Mouse (Mus musculus): Measurements from ENCODE around the gene Rnf215.
"Not testable (repeated sequence)": the region's sequence is repeated elsewhere in the genome, so short reads cannot be mapped to it uniquely, and the experiment has no call there.

The Rnf215 gene

DNA sequence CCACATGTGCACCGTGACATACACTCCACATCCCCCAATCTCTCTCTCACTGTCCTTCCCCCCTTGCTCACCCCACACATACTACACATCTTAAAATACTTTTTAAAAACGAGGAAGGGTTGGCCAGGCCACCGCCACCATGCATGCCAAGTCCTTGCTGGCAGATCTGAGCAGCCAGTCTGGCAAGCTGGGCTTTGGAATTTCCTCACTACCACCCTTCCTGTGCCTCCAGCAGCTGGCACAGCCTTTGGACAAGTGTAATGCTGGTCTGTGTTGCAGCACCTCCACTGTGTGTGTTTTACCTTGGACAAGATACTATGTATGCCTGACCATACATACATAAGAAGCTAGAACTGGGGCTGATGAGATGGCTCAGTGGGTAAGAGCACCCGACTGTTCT is 21.5 kb upstream of the Rnf215 start:
- no peak for DNase-seq (ENCODE audit: low read depth, low spot score)

DNA sequence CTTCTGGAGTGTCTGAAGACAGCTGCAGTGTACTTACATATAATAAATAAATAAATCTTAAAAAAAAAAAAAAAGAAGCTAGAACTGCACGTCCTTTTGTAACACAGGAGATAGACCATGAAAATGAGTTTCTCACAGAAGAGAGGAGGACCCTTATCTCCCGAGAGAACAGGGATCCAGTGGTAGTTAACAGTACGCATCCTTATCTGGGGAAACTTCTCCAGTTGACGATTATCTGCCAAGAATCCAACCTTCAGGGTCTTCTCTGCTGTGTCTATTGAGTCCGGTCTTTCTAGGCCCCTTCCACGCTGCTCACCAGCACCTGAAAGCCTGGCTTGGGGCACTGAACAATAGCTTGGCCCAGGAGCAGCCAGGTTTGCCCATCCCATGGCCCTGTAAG is 21.0 kb upstream of the Rnf215 start:
- DNase-seq (ENCODE audit: low read depth, low spot score): no peak

DNA sequence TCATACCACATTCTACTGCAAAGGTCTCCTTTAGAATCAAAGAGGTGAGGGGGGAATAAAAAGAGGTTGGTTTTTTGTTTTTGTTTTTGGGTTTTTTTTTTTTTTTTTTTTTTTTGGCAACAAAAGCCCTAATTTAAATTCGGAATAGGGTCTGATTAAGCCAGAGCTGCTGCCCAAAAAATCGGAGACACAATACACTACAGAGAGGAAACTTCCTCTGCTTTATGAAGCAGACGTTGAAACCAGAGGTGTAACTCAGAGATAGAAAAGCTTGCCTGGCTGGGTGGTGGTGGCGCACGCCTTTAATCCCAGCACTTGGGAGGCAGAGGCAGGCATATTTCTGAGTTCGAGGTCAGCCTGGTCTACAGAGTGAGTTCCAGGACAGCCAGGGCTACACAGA is 20.5 kb upstream of the Rnf215 start:
- not testable (repeated sequence) for DNase-seq (ENCODE audit: low read depth, low spot score)

DNA sequence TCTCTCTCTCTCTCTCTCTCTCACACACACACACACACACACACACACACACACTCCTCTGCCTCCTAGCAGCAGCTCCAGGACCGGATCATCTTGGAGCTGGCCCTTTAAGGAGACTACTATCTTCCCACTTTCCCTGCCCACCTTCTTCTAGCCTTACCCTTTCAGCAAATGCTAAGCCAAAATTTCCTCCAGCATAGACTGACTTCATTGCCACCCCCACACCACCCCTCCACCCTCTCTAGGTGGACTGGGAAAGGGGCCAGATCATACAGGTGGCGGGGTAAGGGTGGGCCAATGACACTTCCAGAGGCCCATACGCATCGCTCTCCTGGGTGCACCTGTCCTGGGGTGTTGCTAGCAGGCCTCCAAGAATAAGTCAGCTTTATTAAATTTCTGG is 19.6 kb upstream of the Rnf215 start:
- no peak for DNase-seq (ENCODE audit: low read depth, low spot score)

DNA sequence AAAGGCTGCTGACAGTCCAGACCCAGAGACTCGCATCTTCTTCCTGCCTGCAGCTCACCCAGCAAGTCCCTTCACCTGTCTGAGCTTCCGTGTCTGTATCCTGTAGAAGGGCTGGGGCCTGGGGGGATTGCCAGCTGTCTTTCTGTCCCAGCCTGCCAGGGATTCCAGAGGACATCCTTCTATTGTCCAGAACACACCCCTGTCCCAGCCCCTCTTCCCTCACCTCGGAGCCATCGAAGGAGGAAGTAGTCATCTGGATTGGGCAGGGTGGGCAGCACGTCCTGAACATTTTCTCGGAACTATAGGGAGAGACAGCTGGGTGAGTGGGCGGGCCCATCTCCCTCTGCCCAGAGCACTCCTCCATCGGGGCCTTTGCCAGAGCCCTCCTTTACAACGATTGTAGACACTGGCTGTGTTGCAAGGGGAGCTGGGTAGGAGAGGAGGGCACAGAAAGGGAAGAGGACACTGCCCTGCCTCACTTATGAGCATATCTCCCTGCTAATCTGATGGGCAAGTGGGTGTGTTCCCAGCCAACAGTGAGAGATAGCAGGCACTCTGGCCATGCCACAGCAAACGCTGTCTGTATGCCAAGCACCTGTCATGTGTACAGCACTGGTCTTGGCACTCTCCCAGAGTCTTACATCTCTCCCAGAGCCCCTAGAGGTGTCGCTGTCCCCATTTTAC is 18.4 kb upstream of the Rnf215 start:
- DNase-seq (ENCODE audit: low read depth, low spot score): no peak

DNA sequence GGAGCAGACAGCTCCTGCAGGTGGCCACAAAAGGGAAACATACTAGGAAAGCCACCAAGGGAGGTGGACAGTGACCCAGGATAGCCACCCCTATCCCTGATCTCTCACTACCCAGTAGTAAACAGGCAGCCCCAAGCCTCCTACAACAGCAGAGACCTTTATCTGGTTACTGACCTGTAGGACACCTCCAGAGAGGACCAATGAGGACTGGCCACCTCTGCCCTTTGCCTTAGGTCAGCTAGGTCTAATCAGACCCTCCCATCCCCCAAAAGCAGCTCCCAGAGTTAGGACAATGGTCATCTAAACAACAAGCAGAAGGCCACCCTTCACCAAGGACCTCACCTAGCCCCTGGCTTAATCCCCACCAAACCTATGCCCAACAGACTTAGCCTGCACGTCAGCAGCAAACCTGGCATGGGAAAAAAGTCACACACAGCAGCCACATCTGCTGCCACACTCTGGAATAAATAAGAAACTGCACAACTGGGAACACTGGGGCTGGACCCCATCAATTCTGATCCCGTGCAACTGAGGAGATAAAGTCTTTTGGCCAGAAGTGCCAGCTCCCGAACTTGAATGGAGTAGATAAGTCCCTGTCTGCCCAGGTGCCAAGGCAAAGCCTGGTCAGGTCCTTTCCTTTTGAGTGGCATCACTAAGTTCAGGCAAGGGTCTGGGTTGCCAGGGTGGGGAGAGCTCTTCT is 17.5 kb upstream of the Rnf215 start:
- DNase-seq (ENCODE audit: low read depth, low spot score): no peak

DNA sequence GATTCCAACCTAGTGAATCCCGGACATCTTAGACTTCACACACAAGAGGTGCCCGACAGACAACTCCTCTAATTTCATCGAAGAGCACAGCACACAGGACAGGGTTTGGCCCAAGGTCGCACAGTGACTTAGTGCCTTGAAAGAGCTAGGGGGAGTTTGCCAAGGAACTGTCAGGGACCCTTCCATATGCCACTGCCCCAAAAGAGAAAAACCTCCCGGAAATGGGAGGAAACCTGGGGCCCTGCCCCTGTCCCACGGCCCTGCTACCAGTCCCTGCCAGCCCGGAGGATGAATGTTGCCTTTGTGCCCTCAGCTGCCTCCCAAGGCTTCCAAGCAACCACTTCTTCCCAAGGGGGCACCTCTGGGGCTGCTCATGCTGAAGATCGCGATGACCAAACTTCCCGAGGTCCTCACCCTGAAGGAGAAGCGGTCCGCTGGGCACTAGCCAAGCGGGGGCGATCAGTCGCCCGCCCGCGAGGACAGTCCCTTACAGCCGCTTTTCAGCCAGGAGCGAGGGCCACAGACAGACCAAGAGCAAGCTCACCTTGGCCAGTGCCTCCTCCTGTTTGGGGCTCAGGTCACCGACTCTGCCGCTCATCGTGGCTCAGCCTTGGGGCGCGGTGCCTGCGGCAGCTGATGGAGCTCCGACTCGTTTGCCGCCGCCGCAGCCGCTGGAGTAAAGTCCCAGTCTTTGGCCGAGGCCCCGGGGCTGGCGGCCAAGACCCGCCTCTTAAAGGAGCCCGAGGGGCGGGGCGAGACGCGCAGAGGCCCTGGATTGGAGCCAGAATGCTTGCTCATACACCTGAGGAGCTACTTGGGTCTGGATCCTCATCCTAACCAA is 16.7 kb upstream of the Rnf215 start:
- DNase-seq (ENCODE audit: low read depth, low spot score): no peak

DNA sequence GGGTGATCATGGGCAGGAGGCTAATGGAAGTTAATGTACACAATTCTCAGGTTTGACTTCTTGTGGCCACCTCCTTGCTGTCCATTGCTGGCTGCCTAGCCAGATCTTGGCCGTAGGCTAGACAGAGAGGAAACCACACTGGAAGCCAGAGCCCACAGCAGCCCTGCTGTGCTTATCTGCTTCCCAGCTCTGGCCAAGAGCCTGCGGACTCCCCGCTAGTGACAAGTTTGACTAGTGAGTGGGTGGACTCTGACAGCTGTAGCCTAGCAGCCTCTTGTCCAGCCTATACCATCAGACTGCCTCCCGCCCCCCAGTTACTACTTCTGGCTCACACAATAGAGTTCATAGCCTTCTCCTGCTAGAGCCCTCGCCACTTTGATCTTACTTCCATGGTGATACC is 15.4 kb upstream of the Rnf215 start:
- DNase-seq (ENCODE audit: low read depth, low spot score): no peak

DNA sequence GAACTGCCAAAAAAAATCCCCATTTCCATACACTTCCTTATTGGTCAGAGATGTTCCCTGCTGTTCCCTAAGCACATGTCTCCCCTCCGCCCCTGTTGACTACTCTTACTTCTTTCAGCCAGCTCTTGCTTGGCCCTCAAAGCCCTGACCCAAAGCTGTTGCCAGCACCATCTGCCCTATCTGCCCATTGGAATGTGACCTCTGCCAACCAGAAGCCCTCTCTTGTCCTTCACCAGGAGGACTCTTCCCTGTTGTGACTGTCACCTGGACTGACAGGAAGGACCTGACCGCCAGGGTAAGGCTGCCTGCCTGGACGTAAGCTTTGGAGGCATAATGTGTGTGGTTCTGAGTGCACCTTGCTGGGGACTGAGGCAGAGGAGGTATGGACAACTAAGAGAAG is 13.3 kb upstream of the Rnf215 start:
- DNase-seq (ENCODE audit: low read depth, low spot score): no peak

DNA sequence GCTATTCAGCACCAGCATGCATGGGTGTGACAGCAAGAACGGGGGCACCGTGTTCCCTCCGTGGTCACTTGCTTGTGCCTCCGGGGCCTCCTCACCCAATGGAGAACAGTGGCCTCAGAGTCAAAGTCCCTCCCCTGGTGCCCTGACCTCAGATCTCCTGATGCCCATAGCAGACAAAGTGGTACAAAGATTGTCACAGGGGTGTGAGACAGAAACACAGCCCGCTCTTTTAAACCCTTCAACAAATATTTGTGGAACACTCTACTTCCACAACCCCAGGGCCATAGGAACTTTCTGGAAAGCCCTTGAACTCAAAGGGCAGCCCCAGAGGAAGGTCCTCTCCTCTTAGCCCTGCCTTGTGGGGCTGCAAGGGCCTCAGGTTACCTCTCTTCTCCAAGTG is 12.8 kb upstream of the Rnf215 start:
- no peak for DNase-seq (ENCODE audit: low read depth, low spot score)

DNA sequence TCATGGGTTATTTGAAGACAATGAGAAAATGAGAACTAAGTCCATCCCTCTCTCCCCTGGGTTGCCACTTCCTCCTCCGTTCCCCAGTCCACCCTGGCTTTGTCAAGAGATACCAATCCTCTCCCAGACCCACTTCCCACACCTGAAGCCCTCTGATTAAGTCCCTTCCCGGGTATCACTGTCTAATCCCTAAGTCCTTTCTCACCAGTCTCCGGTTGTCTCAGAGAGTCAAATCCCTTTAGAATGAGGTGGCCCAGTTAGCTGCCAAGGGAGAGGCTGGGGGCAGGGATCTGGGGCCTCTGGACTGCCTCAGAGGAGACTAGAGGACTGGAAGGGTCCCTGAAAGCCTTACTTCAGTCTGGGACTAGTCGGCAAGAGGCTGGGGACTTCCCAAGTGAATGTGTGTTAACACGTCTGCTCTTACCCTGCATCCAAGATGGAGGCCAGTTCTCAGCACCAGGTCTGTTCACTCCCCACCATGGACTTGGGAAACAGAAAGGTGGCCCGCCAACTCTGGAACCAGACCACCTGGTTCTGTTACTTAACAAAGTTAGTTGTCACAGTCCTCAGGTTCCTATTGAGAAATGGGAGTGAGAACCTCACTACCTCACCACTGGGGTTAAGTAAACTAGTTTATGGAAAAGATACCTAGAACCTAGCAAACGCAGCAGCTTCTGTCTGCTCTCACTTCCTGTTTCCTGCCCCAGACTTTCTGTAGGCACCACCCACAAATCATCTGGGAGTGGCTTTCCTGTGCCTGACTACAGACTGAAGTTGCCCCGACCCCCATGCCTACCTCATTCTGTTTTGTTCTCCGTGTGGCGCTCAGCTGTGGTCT is 12.0 kb upstream of the Rnf215 start, which contains the start of gene Sec14l2:
Sec14l2 (minus strand) TSS at position 674 of the 838 bp plus-strand sequence.
- DNase-seq (ENCODE audit: low read depth, low spot score): no peak

DNA sequence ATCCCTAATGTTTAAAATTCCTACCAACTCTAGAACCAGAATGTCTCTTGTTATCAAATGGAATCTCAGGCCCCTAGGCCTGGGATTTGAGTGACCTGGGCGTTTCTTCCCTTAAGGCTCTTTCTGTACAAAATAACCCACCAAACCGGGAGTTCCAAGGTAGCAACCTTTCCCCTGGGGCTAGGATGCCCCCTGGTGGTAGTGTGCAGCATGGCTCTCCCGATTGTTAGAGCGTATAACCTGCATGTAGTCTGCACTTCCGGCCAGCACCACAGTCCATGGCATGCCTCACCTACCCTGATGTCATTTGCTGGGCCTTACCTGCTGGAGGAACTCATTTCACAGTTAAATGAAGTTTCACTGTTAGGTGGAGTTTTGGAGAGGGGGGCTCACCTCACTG is 11.1 kb upstream of the Rnf215 start:
- no peak for DNase-seq (ENCODE audit: low read depth, low spot score)

DNA sequence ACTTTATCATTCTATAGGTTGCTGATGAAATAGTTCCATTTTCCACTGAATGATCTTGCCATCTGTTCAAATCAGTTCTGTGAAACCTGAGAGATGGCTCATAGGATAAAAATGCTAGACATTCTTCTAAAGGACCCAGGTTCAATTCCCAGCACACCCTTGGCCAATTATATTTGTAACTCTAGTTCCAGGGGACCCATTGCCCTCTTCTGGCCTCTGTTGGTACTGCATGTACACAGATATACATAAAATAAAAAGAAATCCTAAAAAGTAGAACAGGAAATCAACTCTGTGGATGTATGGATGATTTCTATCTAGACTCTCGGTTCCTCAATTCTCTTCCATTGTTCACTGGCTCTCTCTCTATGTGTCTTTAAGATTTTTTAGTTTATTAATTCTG is 7.9 kb upstream of the Rnf215 start:
- DNase-seq (ENCODE audit: low read depth, low spot score): no peak

DNA sequence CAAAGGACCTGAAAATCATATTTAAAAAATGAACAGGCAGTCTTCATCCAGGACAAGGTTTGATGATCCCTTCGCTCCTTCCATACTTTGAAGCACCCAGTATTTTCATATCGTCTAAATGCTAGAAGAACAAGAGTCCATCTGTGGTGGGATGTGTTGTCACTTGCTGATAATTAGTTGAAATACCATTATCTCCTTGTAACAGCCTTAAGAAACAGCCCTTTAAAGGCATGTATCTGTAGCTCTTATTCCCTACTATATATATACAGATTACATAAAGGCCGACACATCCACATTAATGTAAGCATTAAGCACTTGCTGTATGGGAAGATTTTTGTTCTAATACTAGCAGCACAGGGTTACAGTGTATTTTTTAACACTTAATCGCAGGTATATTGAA is 6.5 kb upstream of the Rnf215 start:
- DNase-seq (ENCODE audit: low read depth, low spot score): not testable (repeated sequence)

DNA sequence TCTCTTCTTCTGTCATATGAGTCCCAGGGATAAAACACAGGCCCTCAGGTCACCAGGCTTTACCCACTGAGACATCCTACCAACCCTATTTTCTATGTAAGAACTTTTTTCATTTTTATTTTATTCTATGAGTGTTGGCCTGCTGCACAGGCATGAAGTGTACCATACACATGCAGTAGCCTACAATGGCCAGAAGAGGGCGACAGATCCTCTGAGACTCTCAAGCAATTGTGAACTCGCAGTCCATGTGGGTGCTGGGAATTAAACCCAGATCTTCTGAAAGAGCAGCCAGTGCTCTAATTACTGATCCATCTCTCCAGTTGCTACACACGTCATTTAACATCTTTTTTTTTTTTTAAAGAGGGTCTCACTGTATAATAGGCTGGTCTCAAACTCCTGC is 1.6 kb upstream of the Rnf215 start:
- no peak for DNase-seq (ENCODE audit: low read depth, low spot score)

DNA sequence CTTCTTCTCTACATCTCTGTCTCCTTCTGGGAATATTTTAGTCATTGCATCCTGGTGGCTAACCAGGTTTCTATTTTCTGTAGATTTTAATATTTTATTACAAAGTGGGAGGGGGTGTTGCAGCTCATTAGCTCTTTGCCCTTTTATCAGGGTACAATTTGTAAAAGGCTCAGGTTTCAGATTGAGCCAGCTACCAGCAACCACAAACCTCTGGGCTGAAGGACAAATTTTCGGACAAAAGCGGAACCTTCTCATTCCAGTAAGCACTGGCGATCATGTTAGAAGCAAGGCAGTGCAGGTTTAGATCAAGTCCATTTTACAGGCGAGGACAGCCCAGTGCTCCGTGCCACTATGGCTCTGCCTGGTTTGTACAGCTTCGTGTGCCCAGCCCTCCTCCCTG is 602 bp upstream of the Rnf215 start:
- no peak for DNase-seq (ENCODE audit: low read depth, low spot score)

DNA sequence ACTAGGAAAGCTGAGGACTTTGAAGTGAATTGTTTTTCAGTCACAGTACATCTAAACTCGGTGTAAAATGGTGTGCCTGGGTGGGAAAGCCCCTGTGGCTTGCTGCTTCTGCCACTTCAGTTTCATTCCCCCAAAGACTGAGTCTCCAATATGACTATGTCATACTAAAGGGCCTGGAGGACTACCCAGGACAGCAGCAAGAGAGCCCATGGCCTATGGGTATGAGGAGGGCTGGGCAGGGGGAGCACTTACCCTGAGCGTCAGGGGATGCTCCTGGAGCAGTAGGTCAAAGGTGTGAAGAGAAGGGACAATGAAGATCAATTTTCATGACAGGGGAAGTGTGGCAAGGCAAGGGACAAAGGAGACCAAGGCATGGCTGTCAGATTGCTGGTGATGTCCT is 4.0 kb downstream of the Rnf215 start:
- DNase-seq (ENCODE audit: low read depth, low spot score): no peak

DNA sequence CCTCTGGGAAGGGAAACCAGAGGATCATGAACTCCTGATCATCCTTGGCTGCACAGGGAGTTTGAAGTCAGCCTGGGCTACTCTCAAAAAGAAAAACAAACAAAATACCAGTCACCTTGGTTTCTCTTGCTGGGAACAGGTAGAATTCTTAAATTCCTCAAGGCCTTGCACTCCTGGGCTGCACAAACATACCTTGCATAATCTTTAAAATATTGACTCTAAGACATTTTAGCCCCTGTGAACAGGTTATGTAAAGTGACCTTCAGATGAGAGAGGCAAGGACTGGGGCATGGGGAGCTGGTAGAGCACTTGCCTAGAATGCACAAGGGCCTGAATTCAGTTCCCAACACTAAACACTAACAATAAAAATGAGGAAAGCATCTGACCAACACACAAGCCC is 6.5 kb downstream of the Rnf215 start:
- no peak for DNase-seq (ENCODE audit: low read depth, low spot score)

DNA sequence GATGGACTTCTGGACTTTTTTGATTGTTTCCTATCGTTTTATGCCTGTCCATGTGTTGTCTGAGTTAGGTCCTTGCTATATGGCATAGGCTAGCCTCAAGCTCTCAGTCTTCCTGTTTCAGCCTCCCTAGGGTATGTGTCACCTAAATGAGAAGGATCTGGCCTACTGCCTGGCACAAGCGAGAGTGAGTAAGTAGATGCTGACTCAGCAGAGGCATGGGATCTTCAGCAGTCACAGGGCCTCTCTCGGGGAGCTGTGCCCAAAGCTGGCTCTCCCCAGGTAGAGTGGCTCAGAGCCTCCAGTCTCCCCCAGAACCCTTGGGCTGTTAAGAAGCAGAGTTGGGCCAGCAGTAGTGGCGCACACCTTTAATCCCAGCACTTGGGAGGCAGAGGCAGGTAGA is 7.3 kb downstream of the Rnf215 start:
- DNase-seq (ENCODE audit: low read depth, low spot score): no peak

DNA sequence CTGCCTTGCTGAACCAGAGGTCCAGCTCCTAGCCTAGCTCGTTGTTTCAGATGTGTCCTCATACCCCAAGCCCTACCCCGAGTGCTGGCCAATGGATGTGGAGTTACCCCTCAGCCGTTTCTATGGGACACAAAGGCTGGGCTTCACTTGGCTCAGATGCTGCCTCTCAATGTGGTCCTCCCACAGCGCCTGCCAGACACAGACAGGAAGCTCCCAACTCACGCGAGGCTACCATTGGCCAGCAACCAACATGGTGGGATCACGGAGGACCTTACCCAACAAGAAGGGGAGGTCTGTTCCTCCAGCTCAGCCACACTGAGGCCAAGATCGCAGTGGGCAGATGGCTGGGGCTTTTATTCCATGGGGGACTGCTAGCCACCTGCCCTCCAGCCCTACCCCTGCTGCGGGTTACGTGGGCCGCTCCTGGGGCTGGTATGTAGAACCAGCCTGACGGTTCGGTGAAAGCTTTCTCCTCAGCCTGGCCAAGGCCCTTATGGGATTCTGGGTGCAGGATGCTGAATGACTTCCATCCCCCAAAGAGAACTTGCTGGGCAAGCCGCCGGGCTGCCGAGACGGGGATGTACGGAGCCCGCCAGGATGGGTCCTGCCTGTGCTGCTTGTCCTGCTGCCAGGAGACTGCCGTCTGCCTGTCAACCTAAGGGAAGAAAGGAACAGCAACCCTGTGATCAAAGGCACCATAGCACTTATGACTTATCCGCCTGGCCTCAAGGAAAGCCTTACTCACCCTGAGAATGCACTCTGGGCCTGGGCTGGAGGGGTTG is 8.5 kb downstream of the Rnf215 start:
- no peak for DNase-seq (ENCODE audit: low read depth, low spot score)

DNA sequence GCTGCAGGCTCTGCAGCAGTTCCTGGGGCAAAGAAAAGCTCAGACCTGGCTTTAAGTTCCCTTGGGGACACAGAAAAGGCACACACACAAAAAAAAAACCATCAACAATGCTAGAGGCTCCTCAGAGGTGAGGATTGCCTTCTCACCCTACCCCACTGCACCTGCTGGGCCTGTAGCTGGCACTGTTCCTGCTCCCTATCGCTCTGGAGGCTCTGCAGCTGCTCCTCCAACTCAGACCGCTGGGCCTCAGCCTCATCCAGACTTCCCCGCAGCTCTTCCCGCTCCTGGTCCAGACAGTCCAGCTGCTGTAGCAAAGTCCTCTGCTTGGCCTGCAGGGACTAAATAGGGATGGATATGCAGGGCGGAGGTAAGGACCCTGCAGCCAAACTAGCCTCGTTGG is 11.4 kb downstream of the Rnf215 start:
- no peak for DNase-seq (ENCODE audit: low read depth, low spot score)

Data from telencephalon, adult 2 months (tissue).